Mouse (Mus musculus) testis, postnatal 14 days (tissue): Measurements from ENCODE around the gene Cpxcr1.

ENCODE experiments used
- DNase-seq: peaks from one replicate; pipeline ENCODE4 v3.0.0; 2021; ENCODE audit warnings: low spot score

Cpxcr1 gene

GRCm38 (mm10) chrX:116448644-116449043, at the start of gene Cpxcr1:
Gene Cpxcr1 (plus strand): TSS chrX:116448944.
- DNase-seq = no peak
